Mouse (Mus musculus) MEL (cell line): ENCODE results near the gene Lamc3. TPM values are rescaled to one million over a fixed set of nuclear protein-coding genes. Genes with fewer than 3 reads are reported as not detected.

ENCODE experiments used
- DNase-seq: peaks from one replicate; pipeline ENCODE4 v3.0.0; 2011; ENCODE audit warnings: low read depth, low spot score
- H3K27ac ChIP-seq: 2 replicates; pipeline ENCODE4 v1.5.1; 2012; ENCODE audit warnings: low read depth, mild to moderate bottlenecking, control low read depth, low read length, moderate library complexity; ENCODE audit not compliant: control insufficient read depth
- H3K27me3 ChIP-seq, 2 experiments: fragments of 150-350 bp in 1 of 2; sonication (generic) in 1 of 2; 2 replicates each; pipeline ENCODE4 v1.6.1; 2012; ENCODE audit warnings: low read length in 2 of 2, mild to moderate bottlenecking in 2 of 2, improper control_type of control experiment in 1 of 2, moderate library complexity in 1 of 2; ENCODE audit not compliant: insufficient read depth in 2 of 2, control insufficient read depth in 1 of 2
- H3K36me3 ChIP-seq, 2 experiments: 2 replicates each; pipeline ENCODE4 v1.6.1; 2012 to 2014; ENCODE audit warnings: low read length in 2 of 2, improper control_type of control experiment in 1 of 2, inconsistent platforms in 1 of 2, mild to moderate bottlenecking in 1 of 2; ENCODE audit not compliant: insufficient read depth in 2 of 2, control insufficient read depth in 1 of 2
- H3K4me1 ChIP-seq, 2 experiments: fragments of 150-350 bp in 1 of 2; sonication (generic) in 1 of 2; 2 replicates each; pipeline ENCODE4 v1.6.1; 2012; ENCODE audit warnings: low read length in 2 of 2, improper control_type of control experiment in 1 of 2, mild to moderate bottlenecking in 1 of 2; ENCODE audit not compliant: insufficient read depth in 2 of 2, control insufficient read depth in 1 of 2
- H3K4me3 ChIP-seq, 2 experiments: fragments of 150-350 bp in 1 of 2; sonication (generic) in 1 of 2; 2 replicates each; pipeline ENCODE4 v1.5.1; 2012; ENCODE audit warnings: low read depth in 2 of 2, low read length in 2 of 2, mild to moderate bottlenecking in 2 of 2, moderate library complexity in 2 of 2, control low read depth in 1 of 2, improper control_type of control experiment in 1 of 2; ENCODE audit not compliant: control insufficient read depth in 1 of 2, insufficient read depth in 1 of 2
- H3K79me2 ChIP-seq: 2 replicates; pipeline ENCODE4 v1.6.1; 2012; ENCODE audit warnings: mild to moderate bottlenecking, low read length, moderate library complexity; ENCODE audit not compliant: control insufficient read depth, poor library complexity, insufficient read depth
- H3K9ac ChIP-seq: 2 replicates; pipeline ENCODE4 v1.6.1; 2012; ENCODE audit warnings: low read depth, mild to moderate bottlenecking, control low read depth, low read length, moderate library complexity; ENCODE audit not compliant: control insufficient read depth, poor library complexity, severe bottlenecking
- H3K9me3 ChIP-seq: fragments of 150-350 bp; sonication (generic); replicated peaks from 2 replicates; pipeline ENCODE4 v1.6.1; 2012; ENCODE audit warnings: mild to moderate bottlenecking, low read length, improper control_type of control experiment, moderate library complexity; ENCODE audit not compliant: insufficient read depth
- BHLHE40 ChIP-seq: IDR thresholded peaks from 2 replicates; pipeline ENCODE4 v1.6.1; 2012; ENCODE audit warnings: low read depth, mild to moderate bottlenecking, inconsistent platforms, low read length, improper control_type of control experiment, borderline replicate concordance
- CHD1 ChIP-seq: IDR thresholded peaks from 2 replicates; pipeline ENCODE4 v1.6.1; 2012; ENCODE audit warnings: low read depth, mild to moderate bottlenecking, inconsistent platforms, low read length, improper control_type of control experiment
- E2F4 ChIP-seq: IDR thresholded peaks from 2 replicates; pipeline ENCODE4 v1.6.1; 2011; ENCODE audit warnings: low read depth, low read length, improper control_type of control experiment, borderline replicate concordance
- EP300 ChIP-seq, 2 experiments: IDR thresholded peaks; 2 replicates each; pipeline ENCODE4 v1.6.1; 2011; ENCODE audit warnings: improper control_type of control experiment in 2 of 2, low read length in 2 of 2, low read depth in 1 of 2, mild to moderate bottlenecking in 1 of 2
- ETS1 ChIP-seq: IDR thresholded peaks from 2 replicates; pipeline ENCODE4 v1.6.1; 2012; ENCODE audit warnings: low read depth, mild to moderate bottlenecking, inconsistent platforms, low read length, improper control_type of control experiment, moderate library complexity
- KAT2A ChIP-seq: conservative IDR thresholded peaks from 2 replicates; pipeline ENCODE4 v1.6.1; 2012; ENCODE audit warnings: low read depth, low read length, improper control_type of control experiment, inconsistent platforms
- MAZ ChIP-seq: IDR thresholded peaks from 2 replicates; pipeline ENCODE4 v1.6.1; 2012; ENCODE audit warnings: low read depth, mild to moderate bottlenecking, inconsistent platforms, low read length, improper control_type of control experiment
- MYB ChIP-seq: IDR thresholded peaks from 2 replicates; pipeline ENCODE4 v1.6.1; 2011; ENCODE audit warnings: mild to moderate bottlenecking, low read depth, low read length, improper control_type of control experiment
- MYC ChIP-seq: IDR thresholded peaks from 2 replicates; pipeline ENCODE4 v1.6.1; 2011; ENCODE audit warnings: low read depth, mild to moderate bottlenecking, low read length, improper control_type of control experiment, moderate library complexity
- NRF1 ChIP-seq: IDR thresholded peaks from 2 replicates; pipeline ENCODE4 v1.6.1; 2014; ENCODE audit warnings: low read depth, mild to moderate bottlenecking, inconsistent platforms, low read length, improper control_type of control experiment, moderate library complexity; ENCODE audit not compliant: poor library complexity, insufficient read depth, severe bottlenecking
- POLR2A ChIP-seq, 2 experiments: IDR thresholded peaks; 2 replicates each; pipeline ENCODE4 v1.6.1; 2011 to 2012; ENCODE audit warnings: low read length in 2 of 2, mild to moderate bottlenecking in 2 of 2, control low read depth in 1 of 2, improper control_type of control experiment in 1 of 2, low read depth in 1 of 2, moderate library complexity in 1 of 2; ENCODE audit not compliant: control insufficient read depth in 1 of 2, insufficient read depth in 1 of 2, poor library complexity in 1 of 2
- POLR2AphosphoS2 ChIP-seq: IDR thresholded peaks from 2 replicates; pipeline ENCODE4 v1.6.1; 2011; ENCODE audit warnings: low read length, improper control_type of control experiment
- RAD21 ChIP-seq: IDR thresholded peaks from 2 replicates; pipeline ENCODE4 v1.6.1; 2011; ENCODE audit warnings: mild to moderate bottlenecking, low read depth, low read length, improper control_type of control experiment
- TCF12 ChIP-seq: IDR thresholded peaks from 2 replicates; pipeline ENCODE4 v1.6.1; 2014; ENCODE audit warnings: low read depth, mild to moderate bottlenecking, inconsistent platforms, low read length, improper control_type of control experiment, moderate library complexity
- ZC3H11A ChIP-seq: IDR thresholded peaks from 2 replicates; pipeline ENCODE4 v1.6.1; 2012; ENCODE audit warnings: low read depth, mild to moderate bottlenecking, inconsistent platforms, low read length, improper control_type of control experiment
- ZKSCAN1 ChIP-seq: IDR thresholded peaks from 2 replicates; pipeline ENCODE4 v1.6.1; 2012; ENCODE audit warnings: low read depth, mild to moderate bottlenecking, inconsistent platforms, low read length, improper control_type of control experiment, moderate library complexity
- ZMIZ1 ChIP-seq: IDR thresholded peaks from 2 replicates; pipeline ENCODE4 v1.6.1; 2012; ENCODE audit warnings: low read depth, mild to moderate bottlenecking, inconsistent platforms, low read length, improper control_type of control experiment, moderate library complexity
- polyA plus RNA-seq, 2 experiments: library from polyadenylated mRNA; stranded (reverse) in 1 of 2; unstranded in 1 of 2; fragments of >175 nt in 1 of 2; fragments of >200 nt in 1 of 2; gene quantifications; 2 replicates each; pipeline versions ENCODE4 v1.2.1 to v1.2.4; 2012; ENCODE audit warnings: low replicate concordance in 2 of 2, low read depth in 1 of 2; ENCODE audit not compliant: insufficient read length in 2 of 2, insufficient read depth in 1 of 2, missing spikeins in 1 of 2
- total RNA-seq: library from RNA; depleted of rRNA; stranded (reverse); fragments of 300-350 nt; gene quantifications from 2 replicates; pipeline ENCODE4 v1.2.3, GENCODE M21; 2012

Gene Lamc3
- total and polyA plus RNA-seq, 3 experiments: not detected

GRCm38 (mm10) chr2:31990961-31991360 lies 103.9 kb downstream of the Lamc3 start:
- Histone ChIP-seq H3K27me3 (no peaks in the 10 kb centered on the region), H3K79me2 (no peaks in the 10 kb centered on the region), H3K9me3 (no peaks in the 10 kb centered on the region), H3K36me3 (peaks cover 0 to 37% of the 10 kb centered on the region in 2 experiments; a peak in 2 of 4 replicates), H3K4me1 (no peaks in the 10 kb centered on the region), H3K9ac (no peak overlapping the region), H3K27ac (no peak overlapping the region), H3K4me3 (no peak overlapping the region)
- TF ChIP-seq ZMIZ1 (no peak), TCF12 (no peak), POLR2A (IDR thresholded peaks at IDR 0.05; ENCODE audit: control insufficient read depth in 1 of 2, insufficient read depth in 1 of 2, low read depth in 1 of 2, low read length in 2 of 2, poor library complexity in 1 of 2) (no peak), BHLHE40 (no peak), ZC3H11A (no peak), CHD1 (no peak), EP300 (IDR thresholded peaks at IDR 0.05; ENCODE audit: low read depth in 1 of 2, low read length in 2 of 2) (no peak), KAT2A (no peak)
- no peak for DNase-seq

DNA sequence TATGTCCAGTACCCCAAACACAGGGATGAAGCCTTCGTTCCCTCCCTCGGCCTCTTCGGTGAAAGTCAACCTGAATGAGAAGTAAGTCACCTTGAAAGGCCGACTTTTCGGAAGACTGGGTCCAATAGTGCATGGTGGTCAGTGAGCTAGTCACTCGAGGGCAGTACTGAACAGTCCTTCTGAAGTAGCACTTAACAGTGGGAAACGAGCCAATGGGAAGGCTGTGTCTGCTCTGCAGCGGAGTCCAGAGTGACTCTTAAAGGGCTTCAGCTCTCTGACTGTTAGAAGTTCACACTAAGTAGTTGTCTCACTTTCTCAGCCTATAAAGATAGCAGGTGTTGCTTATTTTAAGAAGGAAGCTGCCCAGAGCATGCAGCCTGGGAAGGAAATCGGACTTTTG lies 107.8 kb downstream of the Lamc3 start:
- H3K36me3 ChIP-seq: peaks cover 0 to 37% of the 10 kb centered on the region in 2 experiments; a peak in 2 of 4 replicates
- no peak for TF ChIP-seq E2F4
- no peak for TF ChIP-seq MYB
- no peak for TF ChIP-seq NRF1
- no peak for TF ChIP-seq POLR2AphosphoS2
- no peak for TF ChIP-seq EP300 (IDR thresholded peaks at IDR 0.05; ENCODE audit: low read depth in 1 of 2, low read length in 2 of 2)
- TF ChIP-seq RAD21: no peak
- no peak for TF ChIP-seq MAZ
- no peak for TF ChIP-seq ZKSCAN1
- TF ChIP-seq KAT2A: no peak
- TF ChIP-seq MYC: no peak
- no peak for TF ChIP-seq BHLHE40
- TF ChIP-seq ETS1: no peak
- TF ChIP-seq ZMIZ1: no peak
- no peak overlapping the region for H3K9ac ChIP-seq
- no peaks in the 10 kb centered on the region for H3K4me1 ChIP-seq
- H3K4me3 ChIP-seq: no peak overlapping the region
- no peaks in the 10 kb centered on the region for H3K27me3 ChIP-seq
- H3K27ac ChIP-seq: no peak overlapping the region
- no peaks in the 10 kb centered on the region for H3K9me3 ChIP-seq
- DNase-seq: no peak
- H3K79me2 ChIP-seq: no peaks in the 10 kb centered on the region
